Mouse (Mus musculus): ENCODE measurements around the gene Lrp3.

Gene Lrp3

DNA sequence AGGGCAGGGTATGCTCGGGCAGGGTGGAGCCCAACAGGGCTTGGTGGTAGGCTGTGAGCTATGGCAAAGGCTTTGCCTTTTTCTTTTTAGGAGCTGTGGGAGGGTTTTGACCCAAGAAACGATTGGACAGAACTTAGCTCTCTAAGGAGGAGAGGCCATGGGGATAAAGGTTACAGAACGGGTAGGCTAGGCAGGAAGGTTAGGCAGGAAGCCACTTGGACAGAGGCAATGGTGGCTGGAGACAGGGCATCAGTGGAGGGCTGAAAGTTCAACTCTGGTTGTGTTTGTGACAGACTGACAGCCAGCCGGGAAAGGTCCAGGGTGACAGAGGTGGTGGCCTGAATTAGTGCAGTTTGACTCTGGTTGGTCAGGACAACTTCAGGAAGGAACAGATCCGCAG lies 25.6 kb downstream of the Lrp3 start:
- DNase-seq (ENCODE audit: low read depth): no peak

DNA sequence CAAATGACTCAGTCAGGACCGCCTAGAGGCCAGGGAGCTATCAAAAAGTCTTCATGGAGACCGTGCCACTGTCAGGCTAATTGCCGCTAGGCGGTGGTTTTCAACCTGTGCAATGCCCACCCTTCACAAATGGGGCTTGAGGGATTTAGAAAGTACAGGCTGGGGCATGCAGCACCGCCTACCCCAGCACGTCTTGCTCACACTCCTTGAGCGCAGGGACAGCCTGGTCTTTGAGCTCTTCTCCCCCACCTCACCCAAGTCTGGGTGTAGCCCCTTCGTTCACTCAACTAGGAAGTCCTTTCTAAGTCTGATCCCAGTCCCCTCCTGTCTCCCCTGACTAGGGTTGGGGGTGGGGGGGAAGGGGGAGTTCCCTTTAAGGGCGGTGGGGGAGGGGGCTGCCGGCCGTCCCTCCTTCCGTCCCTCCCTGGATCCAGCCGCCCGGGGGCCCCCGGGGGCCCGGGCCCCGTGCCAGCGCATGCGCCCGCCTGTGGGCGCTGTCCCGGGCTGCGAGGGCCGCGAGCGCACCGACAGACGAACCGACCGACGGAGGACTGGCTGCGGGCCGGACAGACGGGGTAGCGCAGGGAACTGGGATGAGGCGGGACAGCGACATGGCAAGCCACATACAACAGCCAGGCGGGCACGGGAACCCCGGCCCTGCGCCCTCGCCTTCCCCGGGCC lies 29.3 kb downstream of the Lrp3 start, which contains the start of gene Slc7a10:
Slc7a10 (plus strand) TSS at position 497 of the 681 bp plus-strand sequence.
- DNase-seq (ENCODE audit: low read depth): no peak

DNA sequence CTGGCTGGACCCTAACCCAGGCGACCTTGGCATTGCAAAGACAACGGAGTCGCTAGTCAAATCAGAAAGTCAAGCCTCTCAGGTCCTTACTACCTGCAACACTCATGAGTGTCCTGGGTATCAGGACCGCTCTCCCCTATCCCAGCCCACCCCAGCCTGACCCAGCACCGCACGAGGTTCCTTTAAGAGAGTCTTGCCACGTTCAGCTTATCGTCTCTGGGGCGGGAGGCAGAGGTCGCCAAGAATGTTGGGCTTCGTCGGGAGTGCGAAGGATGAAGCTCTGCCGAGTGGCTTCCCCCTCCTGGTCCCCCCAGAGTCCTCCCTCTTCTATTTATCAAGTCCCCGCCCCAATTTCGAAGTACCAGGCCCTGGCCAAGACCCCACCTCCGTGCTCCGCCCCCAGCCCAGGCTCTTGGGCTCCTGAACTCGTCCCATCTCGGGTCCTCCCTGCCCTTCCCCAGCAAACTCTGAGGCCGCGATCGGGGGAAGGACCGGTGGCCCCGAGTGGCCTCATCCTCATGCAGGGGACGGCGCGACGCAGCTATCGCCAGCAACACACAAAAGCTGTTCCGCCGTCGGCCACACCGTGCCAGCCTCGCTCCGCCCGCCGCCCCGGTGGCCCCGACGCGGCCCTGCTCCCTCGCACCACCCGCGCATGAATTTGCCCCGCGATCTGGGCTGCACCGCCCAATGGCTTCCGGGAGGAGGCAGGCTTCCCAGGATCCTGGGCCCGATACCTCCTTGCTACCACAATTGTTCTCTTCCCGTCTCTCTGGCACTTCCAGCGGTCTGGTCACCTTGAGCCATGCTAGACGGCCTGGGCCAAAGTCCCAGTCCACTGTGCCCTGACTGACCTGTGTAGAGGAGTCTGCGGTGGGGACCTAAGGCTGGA lies 30.2 kb downstream of the Lrp3 start:
- no peak for DNase-seq (ENCODE audit: low read depth)

DNA sequence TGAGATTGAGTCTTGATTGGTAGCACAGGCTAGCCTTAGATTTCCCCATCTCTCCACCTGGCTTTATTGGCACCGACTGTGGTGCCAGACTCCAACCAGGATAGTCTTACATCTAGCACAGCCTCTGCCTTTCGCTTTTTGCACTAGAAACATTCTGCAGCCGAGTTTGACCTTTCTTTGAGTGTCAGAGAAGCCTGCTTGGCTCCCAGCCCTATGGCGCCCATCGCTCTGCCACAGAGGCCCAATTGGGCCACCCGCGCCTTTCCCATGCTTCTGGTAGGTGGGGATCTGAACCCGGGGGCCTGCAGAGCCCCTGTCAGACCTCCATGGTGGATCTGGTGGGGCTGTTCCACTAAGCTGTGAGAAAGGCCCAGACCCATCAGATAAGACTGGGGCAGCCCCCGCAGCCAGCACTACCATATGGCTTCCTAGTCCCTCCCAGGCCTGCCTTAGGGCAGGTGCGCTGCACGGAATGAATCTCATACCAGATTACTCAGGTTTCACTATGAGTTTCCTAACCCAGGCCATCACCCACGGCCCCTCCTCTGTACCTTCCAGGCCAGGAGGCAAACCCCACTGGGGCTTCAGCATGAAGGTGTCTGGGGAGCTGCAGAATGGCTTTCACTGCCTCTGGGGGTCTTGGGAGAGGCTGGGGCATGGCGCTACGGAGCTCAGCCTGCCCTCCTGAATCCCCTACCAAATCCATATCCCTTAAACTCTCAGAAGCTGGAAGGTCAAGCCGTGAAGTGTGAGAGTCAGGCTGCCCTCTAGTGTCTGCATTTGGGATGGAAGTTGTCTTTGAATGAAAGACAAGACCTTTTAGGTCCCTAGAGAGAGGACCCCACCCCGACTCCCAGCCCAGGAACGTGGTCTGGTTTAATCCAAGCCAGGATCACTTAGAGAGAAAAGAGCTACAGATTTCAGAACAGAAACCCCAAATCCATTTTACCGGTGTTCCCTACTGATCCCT lies 38.6 kb downstream of the Lrp3 start:
- peak; percentile 64 for DNase-seq (ENCODE audit: low read depth)

DNA sequence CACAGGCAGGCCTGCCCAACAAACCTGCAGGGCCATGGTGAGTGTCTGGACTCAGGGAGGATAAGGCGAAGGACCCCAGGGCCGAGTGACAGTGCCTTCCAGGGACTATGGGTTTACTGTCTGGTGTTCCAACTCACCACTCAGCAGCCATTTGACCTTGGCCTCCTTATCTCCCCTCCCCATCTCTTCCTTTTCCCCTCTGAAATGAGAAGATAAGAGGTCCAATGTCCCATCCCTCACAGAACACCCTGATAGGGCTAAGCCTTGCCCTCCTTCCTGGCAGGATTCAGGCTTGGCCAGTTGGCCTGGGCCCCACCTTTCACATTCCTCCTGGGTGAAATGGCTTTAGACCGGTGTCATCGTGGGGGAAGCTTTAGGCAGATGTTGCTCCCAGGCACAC lies 39.8 kb downstream of the Lrp3 start:
- peak; percentile 80 for DNase-seq (ENCODE audit: low read depth)

GRCm38 (mm10) chr7:35172519-35172918 lies 42.8 kb downstream of the Lrp3 start:
- DNase-seq (ENCODE audit: low read depth): no peak

GRCm38 (mm10) chr7:35171867-35172382 lies 43.4 kb downstream of the Lrp3 start:
- peak; percentile 94 for DNase-seq (ENCODE audit: low read depth)

DNA sequence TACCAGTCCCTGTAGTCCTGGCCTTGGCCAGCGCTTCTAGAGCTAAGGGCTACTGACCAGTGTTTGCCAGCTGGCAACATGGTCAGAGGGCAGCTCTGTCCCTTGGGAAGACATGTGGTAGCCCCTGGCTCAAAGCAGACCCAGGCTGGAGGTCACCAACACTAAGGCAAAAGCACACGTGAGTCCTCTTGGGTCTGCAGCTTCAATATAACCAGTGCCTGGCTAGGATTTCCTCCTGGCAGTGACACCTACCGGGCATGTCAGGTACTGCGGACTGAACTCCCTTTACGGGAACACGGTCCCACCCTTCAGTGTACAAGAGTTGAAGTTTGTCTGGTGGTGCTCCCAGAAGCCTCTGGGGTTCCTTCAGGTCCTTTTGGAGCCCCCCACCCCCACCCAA lies 46.0 kb downstream of the Lrp3 start:
- peak; percentile 87 for DNase-seq (ENCODE audit: low read depth)

GRCm38 (mm10) chr7:35167925-35168324 lies 47.4 kb downstream of the Lrp3 start:
- no peak for DNase-seq (ENCODE audit: low read depth)

GRCm38 (mm10) chr7:35166988-35167387 lies 48.3 kb downstream of the Lrp3 start:
- no peak for DNase-seq (ENCODE audit: low read depth)

DNA sequence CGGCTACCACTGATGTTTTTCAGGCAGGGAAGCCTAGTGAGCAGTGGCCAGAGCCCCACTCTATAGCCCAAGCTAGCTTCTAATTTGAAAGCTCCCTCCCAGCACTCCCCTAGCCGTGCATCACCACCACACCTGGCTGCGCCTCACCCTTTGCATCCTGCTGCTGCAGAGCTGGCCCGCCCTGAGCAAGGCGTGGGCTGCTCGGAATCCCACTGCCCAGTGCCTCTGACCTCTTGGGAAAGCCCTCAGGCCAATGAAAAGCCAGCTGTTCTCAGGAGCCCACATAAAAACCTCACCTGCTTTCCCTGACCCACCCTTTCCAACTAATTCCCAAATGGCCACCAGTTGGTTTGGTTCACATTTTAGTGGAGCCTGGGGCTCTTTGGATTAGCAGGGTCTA lies 51.2 kb downstream of the Lrp3 start:
- DNase-seq (ENCODE audit: low read depth): no peak

GRCm38 (mm10) chr7:35163600-35163999 lies 51.7 kb downstream of the Lrp3 start:
- no peak for DNase-seq (ENCODE audit: low read depth)

- DNase-seq (ENCODE audit: low read depth): no peak
These were observed 52.9 kb downstream of the Lrp3 start for GRCm38 (mm10) chr7:35162443-35162842.

DNA sequence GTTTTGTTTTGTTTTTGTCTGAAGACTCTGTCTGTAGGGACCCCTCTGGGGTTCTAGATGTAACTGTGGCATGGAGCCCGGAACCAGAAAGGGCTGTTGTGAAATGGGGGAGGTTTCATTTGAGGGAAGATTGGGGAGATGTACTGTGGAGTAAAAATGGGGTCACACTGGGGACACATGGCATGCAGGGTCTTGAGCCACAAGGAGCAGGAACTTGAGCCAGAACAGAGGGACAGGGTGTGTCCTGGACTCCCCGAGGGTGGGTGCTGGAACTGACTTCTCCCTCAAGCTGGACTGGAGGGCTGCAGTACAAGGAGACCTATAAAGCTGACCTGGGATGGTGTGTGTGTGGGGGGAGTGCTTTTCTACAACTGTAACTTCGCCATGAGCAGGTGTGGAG lies 57.8 kb downstream of the Lrp3 start:
- peak; percentile 74 for DNase-seq (ENCODE audit: low read depth)

GRCm38 (mm10) chr7:35156561-35157477 lies 58.5 kb downstream of the Lrp3 start:
- peak; percentile 96 for DNase-seq (ENCODE audit: low read depth)

GRCm38 (mm10) chr7:35154449-35154848 lies 60.8 kb downstream of the Lrp3 start:
- peak; percentile 96 for DNase-seq (ENCODE audit: low read depth)

DNA sequence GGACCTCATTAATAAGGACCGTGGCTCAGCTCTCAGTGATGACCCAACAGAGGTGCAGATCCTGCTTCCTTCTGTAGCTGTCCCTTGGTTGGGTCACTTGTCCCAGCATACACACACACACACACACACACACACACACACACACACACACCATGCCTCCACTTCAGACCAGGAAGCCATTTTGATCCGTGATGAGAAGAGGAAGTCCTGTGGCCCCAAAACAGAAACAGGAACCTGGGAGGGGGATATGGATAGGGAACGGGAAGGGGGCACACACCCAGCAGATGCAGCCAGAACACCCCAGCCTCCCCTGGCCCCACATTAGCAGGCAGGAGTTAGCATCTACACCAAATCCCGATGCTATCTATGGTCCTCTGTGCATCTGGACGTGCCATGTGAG lies 64.4 kb downstream of the Lrp3 start:
- DNase-seq (ENCODE audit: low read depth): peak; percentile 37

Data from 416B (cell line).